Mouse (Mus musculus) brain, embryonic 14.5 days (tissue): ENCODE measurements around the gene Tbc1d5. TPM values are rescaled to one million over a fixed set of nuclear protein-coding genes. Genes with fewer than 3 reads are reported as not detected.

Experiments
- DNase-seq: peaks from one replicate; pipeline ENCODE4 v3.0.0-alpha.2; 2011; ENCODE audit warnings: low read depth
- CTCF ChIP-seq: fragments of 200-500 bp; IDR thresholded peaks from 2 replicates; pipeline ENCODE4 v1.5.1; 2012; ENCODE audit warnings: inconsistent platforms, mild to moderate bottlenecking, moderate library complexity, borderline replicate concordance; ENCODE audit not compliant: insufficient read depth, insufficient read length; ENCODE audit errors: extremely low read depth
- POLR2A ChIP-seq: fragments of 200-500 bp; IDR thresholded peaks from 2 replicates; pipeline ENCODE4 v1.6.1; 2012; ENCODE audit warnings: mild to moderate bottlenecking, inconsistent platforms, borderline replicate concordance; ENCODE audit not compliant: poor library complexity, insufficient read depth, insufficient read length, severe bottlenecking; ENCODE audit errors: extremely low read depth
- polyA plus RNA-seq: library from polyadenylated mRNA; depleted of rRNA; stranded (reverse); fragments of >200 nt; gene quantifications from 2 replicates; pipeline ENCODE4 v1.2.3, GENCODE M21; 2012

Gene Tbc1d5
- polyA plus RNA-seq, 1 experiment: 11.0 TPM

- TF ChIP-seq POLR2A: peak; percentile 59; the same call in 1 of the 2 replicates
- no peak for TF ChIP-seq CTCF
Observed at GRCm38 (mm10) chr17:51178491-51179194, 509 bp downstream of the Tbc1d5 start.

DNA sequence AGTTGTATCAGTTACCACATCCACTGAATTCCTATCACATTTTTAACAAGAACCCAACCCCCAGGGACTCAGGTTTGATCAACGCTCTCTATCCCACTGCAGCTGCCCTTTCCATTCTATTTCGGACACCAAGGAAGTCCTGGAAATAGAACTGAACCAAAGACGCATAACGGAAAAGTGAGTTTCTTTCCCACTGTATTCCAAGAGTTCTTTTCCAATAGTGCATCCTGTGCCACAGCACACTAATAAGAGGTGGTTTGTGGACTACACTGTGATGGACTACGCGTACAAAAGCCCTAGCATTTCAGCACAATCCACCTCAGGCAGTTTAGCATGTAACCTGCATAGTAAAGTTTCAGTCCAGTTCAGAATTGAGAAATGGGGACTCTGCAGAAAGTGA, 1.2 kb downstream of the Tbc1d5 start:
- TF ChIP-seq POLR2A (no peak), CTCF (no peak)
- peak; percentile 5 for DNase-seq

More at GRCm38 (mm10) chr17:51178491-51179194, 509 bp downstream of the Tbc1d5 start:
- peak; percentile 84 for DNase-seq

GRCm38 (mm10) chr17:51172332-51172731, 6.8 kb downstream of the Tbc1d5 start:
- no peak for DNase-seq
- TF ChIP-seq POLR2A (no peak), CTCF (no peak)

DNA sequence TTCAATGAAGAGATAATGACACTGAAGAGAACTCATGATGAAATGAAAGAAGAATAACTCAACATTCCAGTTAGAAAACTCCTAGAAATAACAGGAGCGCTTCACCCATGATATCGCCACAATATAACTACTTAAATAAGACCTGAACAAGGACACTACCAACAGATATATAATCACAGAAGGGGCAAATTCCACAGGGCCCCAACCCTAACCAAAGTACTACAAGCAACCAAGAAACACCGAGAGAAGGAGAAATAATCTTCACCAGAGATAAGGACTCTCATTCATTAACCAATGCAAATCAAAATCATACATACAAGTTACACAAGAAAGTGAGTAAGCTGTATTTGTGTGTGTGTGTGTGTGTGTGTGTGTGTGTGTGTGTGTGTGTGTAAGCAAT, 7.6 kb downstream of the Tbc1d5 start:
- DNase-seq: no peak

DNA sequence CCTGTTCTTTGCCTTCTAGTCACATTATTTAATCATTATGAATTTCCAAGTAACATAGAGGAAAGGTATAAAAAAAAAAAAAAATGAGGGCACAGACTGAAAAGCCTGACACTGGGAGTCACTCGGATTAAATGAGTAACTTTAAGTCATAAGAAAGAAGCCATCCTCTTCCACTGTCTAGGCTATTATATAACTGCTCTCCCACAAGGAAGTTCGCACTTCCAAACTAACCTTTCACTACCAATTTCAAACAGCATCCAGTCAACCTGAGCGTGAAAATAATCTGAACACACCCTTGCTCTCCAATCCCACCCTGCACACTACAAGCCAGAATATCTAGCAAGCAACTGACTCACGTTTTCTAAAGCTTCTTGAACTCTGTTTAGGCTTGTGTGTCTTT, 9.2 kb downstream of the Tbc1d5 start:
- TF ChIP-seq POLR2A: no peak
- no peak for TF ChIP-seq CTCF
- DNase-seq: no peak

More for the DNA sequence above, 7.6 kb downstream of the Tbc1d5 start:
- no peak for TF ChIP-seq CTCF
- no peak for TF ChIP-seq POLR2A

DNA sequence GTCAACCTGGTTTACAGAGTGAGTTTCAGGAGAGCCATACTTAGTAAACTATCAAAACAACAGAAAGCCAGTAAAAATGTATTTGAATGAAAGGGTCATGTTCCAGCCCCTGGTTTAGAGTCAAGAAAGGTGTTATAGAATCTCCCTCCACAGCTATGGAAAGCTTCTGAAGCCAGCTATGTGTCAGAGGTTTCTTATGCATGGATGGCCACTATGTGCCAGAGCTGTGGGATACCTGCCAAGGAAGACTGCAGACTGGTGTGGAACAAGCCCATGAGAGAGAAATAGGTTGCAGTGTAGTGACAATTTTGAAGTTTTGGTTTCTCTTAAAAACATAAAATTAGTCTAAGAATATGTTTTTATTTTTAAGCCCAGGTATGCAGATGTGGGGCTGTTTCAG, 16.8 kb downstream of the Tbc1d5 start:
- no peak for DNase-seq
- TF ChIP-seq POLR2A: no peak
- no peak for TF ChIP-seq CTCF

DNA sequence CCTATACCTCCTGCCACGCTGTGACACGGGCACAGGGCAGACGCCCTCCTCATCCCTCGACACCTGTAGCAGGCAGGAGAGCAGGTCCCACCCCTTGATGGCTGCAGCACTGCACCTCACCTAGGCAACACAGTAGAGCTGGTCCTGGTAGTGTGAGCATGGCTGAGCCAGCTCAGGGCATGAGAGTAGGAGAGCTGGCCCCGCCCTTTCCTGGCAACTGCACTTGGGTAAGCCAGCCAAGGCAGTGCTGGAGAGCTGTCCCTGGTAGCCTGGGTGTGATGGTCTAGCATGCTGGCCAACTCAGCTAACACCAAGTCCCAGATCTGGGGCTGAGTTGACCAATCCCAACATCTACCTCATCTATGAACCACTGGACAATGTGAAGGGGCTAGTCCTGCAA, 19.9 kb downstream of the Tbc1d5 start:
- DNase-seq: no peak
- TF ChIP-seq CTCF (no peak), POLR2A (no peak)

GRCm38 (mm10) chr17:51150999-51151398, 28.2 kb downstream of the Tbc1d5 start:
- peak; percentile 28 for DNase-seq
- no peak for TF ChIP-seq POLR2A
- no peak for TF ChIP-seq CTCF

GRCm38 (mm10) chr17:51144983-51145382, 34.2 kb downstream of the Tbc1d5 start:
- no peak for DNase-seq
- TF ChIP-seq POLR2A (no peak), CTCF (no peak)

- no peak for DNase-seq
- TF ChIP-seq CTCF (no peak), POLR2A (no peak)
Observed at GRCm38 (mm10) chr17:51142095-51142494, 37.1 kb downstream of the Tbc1d5 start.

- TF ChIP-seq CTCF (no peak), POLR2A (no peak)
Observed at GRCm38 (mm10) chr17:51111194-51111593, 68.0 kb downstream of the Tbc1d5 start.

DNA sequence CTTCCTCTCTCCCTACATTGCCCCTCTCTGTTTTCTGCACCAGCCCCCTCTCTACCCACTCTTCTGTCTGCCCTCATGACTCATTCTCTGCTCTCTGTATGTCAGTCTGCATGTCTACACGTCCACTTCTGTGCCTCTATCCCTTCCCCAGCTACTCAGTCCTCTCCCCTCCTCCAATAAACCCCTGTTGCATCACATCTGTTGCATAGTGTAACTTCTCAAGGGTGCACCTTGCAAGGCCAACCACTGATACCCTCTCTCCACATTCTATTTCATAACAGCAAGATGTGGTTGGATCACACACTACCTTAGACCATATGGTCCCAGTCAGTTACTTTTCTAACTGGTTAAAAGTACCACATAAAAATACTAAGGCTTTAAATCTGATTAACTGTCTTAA, 74.9 kb downstream of the Tbc1d5 start:
- no peak for DNase-seq
- TF ChIP-seq CTCF (no peak), POLR2A (no peak)

More at GRCm38 (mm10) chr17:51111194-51111593, 68.0 kb downstream of the Tbc1d5 start:
- peak; percentile 73 for DNase-seq
